Mouse (Mus musculus) C2C12 (cell line): Measurements from ENCODE around the gene Baz2b.

Experiments
- CEBPB ChIP-seq: IDR thresholded peaks from one replicate; pipeline ENCODE4 v1.6.1; 2011; ENCODE audit warnings: low read depth, mild to moderate bottlenecking, control low read depth, moderate library complexity
- CTCF ChIP-seq: IDR thresholded peaks from one replicate; pipeline ENCODE4 v1.5.1; 2011; ENCODE audit not compliant: control insufficient read depth, insufficient read depth, insufficient read length
- MYOD1 ChIP-seq: IDR thresholded peaks from one replicate; pipeline ENCODE4 v1.6.1; 2011; ENCODE audit warnings: low read depth; ENCODE audit not compliant: control insufficient read depth, insufficient read length

GRCm38 (mm10) chr2:60165679-60166078, 44.0 kb downstream of the Baz2b start:
- TF ChIP-seq CEBPB (no peak), CTCF (no peak), MYOD1 (no peak)
